Mouse (Mus musculus) neural tube, embryonic 13.5 days (tissue): ENCODE data around the gene Prpf4. TPM values are rescaled to one million over a fixed set of nuclear protein-coding genes. Genes with fewer than 3 reads are reported as not detected.

Experiments
- ATAC-seq: fragments of 200-750 bp; cut with Nextera tagmentation; 2 replicates; pipeline ENCODE4 v1.8.0; 2017; ENCODE audit warnings: low read depth, mild to moderate bottlenecking, moderate TSS enrichment, moderate library complexity
- H3K27ac ChIP-seq: fragments of 300-500 bp; sonication (generic); replicated peaks from 2 replicates; pipeline ENCODE4 v1.5.1; 2015; ENCODE audit warnings: moderate library complexity, mild to moderate bottlenecking, inconsistent platforms
- H3K27me3 ChIP-seq: fragments of 300-500 bp; sonication (generic); 2 replicates; pipeline ENCODE4 v1.6.1; 2015; ENCODE audit warnings: mild to moderate bottlenecking, inconsistent platforms
- H3K36me3 ChIP-seq: fragments of 300-500 bp; sonication (generic); 2 replicates; pipeline ENCODE4 v1.6.1; 2015; ENCODE audit warnings: mild to moderate bottlenecking, inconsistent platforms
- H3K4me1 ChIP-seq: fragments of 300-500 bp; sonication (generic); replicated peaks from 2 replicates; pipeline ENCODE4 v1.6.1; 2015; ENCODE audit warnings: inconsistent platforms
- H3K4me2 ChIP-seq: fragments of 300-500 bp; sonication (generic); 2 replicates; pipeline ENCODE4 v1.6.1; 2015; ENCODE audit warnings: inconsistent platforms, mild to moderate bottlenecking, moderate library complexity
- H3K4me3 ChIP-seq: fragments of 300-500 bp; sonication (generic); 2 replicates; pipeline ENCODE4 v1.5.1; 2015; ENCODE audit warnings: mild to moderate bottlenecking, inconsistent platforms
- H3K9ac ChIP-seq: fragments of 300-500 bp; sonication (generic); 2 replicates; pipeline ENCODE4 v1.6.1; 2015; ENCODE audit warnings: moderate library complexity, mild to moderate bottlenecking, inconsistent platforms
- H3K9me3 ChIP-seq: fragments of 300-500 bp; sonication (generic); 2 replicates; pipeline ENCODE4 v1.6.1; 2016; ENCODE audit warnings: inconsistent platforms
- WGBS: fragments of 180-500 bp; shearing (Covaris S2); methylation state at CpG from one replicate; pipeline ENCODE4 v1.1.7; 2015; 5-methylcytosine and 5-hydroxymethylcytosine counted together
- polyA plus RNA-seq: library from polyadenylated mRNA; unstranded; fragments of >200 nt; fragmentation: Nextera tagmentation; extraction: Ambion mirVana; gene quantifications from 2 replicates; pipeline ENCODE4 v1.2.1, GENCODE M21; 2015

The Prpf4 gene
- 17.1 and 17.9 TPM in 2 replicates for polyA plus RNA-seq

GRCm38 (mm10) chr4:62408601-62409282 lies at the start of gene Prpf4, which contains the start of gene Cdc26:
Gene Prpf4, plus strand, starts transcription at chr4:62408797.
Gene Cdc26, minus strand, starts transcription at chr4:62408642.
- WGBS: under 1% methylated on average over 39 of the region's 39 CpGs
- Histone ChIP-seq H3K9me3 (no peaks in the 10 kb centered on the region), H3K27ac (peak within 1 kb of the TSS; percentile 85), H3K4me2 (peak within 1 kb of the TSS; percentile 89), H3K9ac (peak within 1 kb of the TSS; percentile 85), H3K36me3 (peaks cover 30% of the 10 kb centered on the region), H3K4me1 (peaks cover 51% of the 10 kb centered on the region), H3K4me3 (peak within 1 kb of the TSS; percentile 82), H3K27me3 (no peaks in the 10 kb centered on the region)
- ATAC-seq: peak; percentile 99

GRCm38 (mm10) chr4:62359256-62359775 lies 49.3 kb upstream of the Prpf4 start:
- H3K4me3 ChIP-seq: peak overlapping the region; percentile 79
- H3K9me3 ChIP-seq: no peaks in the 10 kb centered on the region
- H3K36me3 ChIP-seq: peaks cover 3% of the 10 kb centered on the region; the same call in 1 of the 2 replicates
- H3K4me1 ChIP-seq: peaks cover 30% of the 10 kb centered on the region
- H3K27me3 ChIP-seq: no peaks in the 10 kb centered on the region
- ATAC-seq: no peak
- H3K9ac ChIP-seq: peak overlapping the region; percentile 80
- peak overlapping the region; percentile 84; the same call in 1 of the 2 replicates for H3K27ac ChIP-seq
- 55% methylated on average over 7 of the region's 7 CpGs for WGBS
- H3K4me2 ChIP-seq: peak overlapping the region; percentile 87

- peak; percentile 100 for ATAC-seq
- H3K4me3 ChIP-seq: peak within 1 kb of the TSS; percentile 79
- H3K9me3 ChIP-seq: no peaks in the 10 kb centered on the region
- H3K36me3 ChIP-seq: no peaks in the 10 kb centered on the region
- under 1% methylated on average over 48 of the region's 51 CpGs for WGBS
- peak within 1 kb of the TSS; percentile 85 for H3K9ac ChIP-seq
- peak within 1 kb of the TSS; percentile 87 for H3K4me2 ChIP-seq
- peak within 1 kb of the TSS; percentile 84 for H3K27ac ChIP-seq
- no peaks in the 10 kb centered on the region for H3K27me3 ChIP-seq
- peaks cover 30% of the 10 kb centered on the region for H3K4me1 ChIP-seq
Observed at GRCm38 (mm10) chr4:62360088-62360804, 48.4 kb upstream of the Prpf4 start, which contains the start of the genes Fkbp15 and Slc31a1. Gene Fkbp15, minus strand, starts transcription at chr4:62360548. Gene Slc31a1, plus strand, starts transcription at chr4:62360727.

- under 1% methylated on average over 22 of the region's 22 CpGs for WGBS
- peak overlapping the region; percentile 79 for H3K4me3 ChIP-seq
- H3K27me3 ChIP-seq: no peaks in the 10 kb centered on the region
- H3K4me2 ChIP-seq: peak overlapping the region; percentile 74
- ATAC-seq: peak; percentile 68
- no peaks in the 10 kb centered on the region for H3K36me3 ChIP-seq
- H3K9ac ChIP-seq: peak overlapping the region; percentile 85
- no peaks in the 10 kb centered on the region for H3K9me3 ChIP-seq
- peaks cover 30% of the 10 kb centered on the region for H3K4me1 ChIP-seq
- H3K27ac ChIP-seq: peak overlapping the region; percentile 77
Observed at GRCm38 (mm10) chr4:62360805-62361455, 47.7 kb upstream of the Prpf4 start.

GRCm38 (mm10) chr4:62361571-62361970 lies 47.0 kb upstream of the Prpf4 start:
- no peaks in the 10 kb centered on the region for H3K9me3 ChIP-seq
- no peaks in the 10 kb centered on the region for H3K36me3 ChIP-seq
- H3K9ac ChIP-seq: peak overlapping the region; percentile 85
- ATAC-seq: no peak
- H3K4me2 ChIP-seq: peak overlapping the region; percentile 74
- no peak overlapping the region for H3K27ac ChIP-seq
- no peaks in the 10 kb centered on the region for H3K27me3 ChIP-seq
- H3K4me1 ChIP-seq: peaks cover 30% of the 10 kb centered on the region
- H3K4me3 ChIP-seq: peak overlapping the region; percentile 79
- 48% methylated on average over 6 of the region's 6 CpGs for WGBS

GRCm38 (mm10) chr4:62361997-62362396 lies 46.6 kb upstream of the Prpf4 start:
- Histone ChIP-seq H3K27ac (no peak overlapping the region), H3K4me3 (peak overlapping the region; percentile 79), H3K4me1 (peaks cover 30% of the 10 kb centered on the region), H3K9me3 (no peaks in the 10 kb centered on the region), H3K27me3 (no peaks in the 10 kb centered on the region), H3K9ac (peak overlapping the region; percentile 85), H3K4me2 (peak overlapping the region; percentile 74), H3K36me3 (no peaks in the 10 kb centered on the region)
- no peak for ATAC-seq
- WGBS: 93% methylated on average over 1 of the region's 1 CpGs

- Histone ChIP-seq H3K4me1 (peaks cover 30% of the 10 kb centered on the region), H3K4me3 (no peak overlapping the region), H3K4me2 (peak overlapping the region; percentile 74), H3K9ac (no peak overlapping the region), H3K27me3 (no peaks in the 10 kb centered on the region), H3K27ac (no peak overlapping the region), H3K36me3 (no peaks in the 10 kb centered on the region), H3K9me3 (no peaks in the 10 kb centered on the region)
- no peak for ATAC-seq
- 93% methylated on average over 2 of the region's 2 CpGs for WGBS
Observed at GRCm38 (mm10) chr4:62362437-62362836, 46.2 kb upstream of the Prpf4 start.

GRCm38 (mm10) chr4:62364299-62364698 lies 44.3 kb upstream of the Prpf4 start:
- 96% methylated on average over 8 of the region's 8 CpGs for WGBS
- H3K4me1 ChIP-seq: peaks cover 22% of the 10 kb centered on the region

GRCm38 (mm10) chr4:62366291-62366690 lies 42.3 kb upstream of the Prpf4 start:
- no peak for ATAC-seq
- no peaks in the 10 kb centered on the region for H3K36me3 ChIP-seq
- no peak overlapping the region for H3K4me3 ChIP-seq
- no peaks in the 10 kb centered on the region for H3K27me3 ChIP-seq
- WGBS: 86% methylated on average over 4 of the region's 4 CpGs
- no peak overlapping the region for H3K9ac ChIP-seq
- H3K4me2 ChIP-seq: no peak overlapping the region
- H3K4me1 ChIP-seq: peaks cover 13% of the 10 kb centered on the region
- H3K27ac ChIP-seq: no peak overlapping the region
- no peaks in the 10 kb centered on the region for H3K9me3 ChIP-seq

More at GRCm38 (mm10) chr4:62364299-62364698, 44.3 kb upstream of the Prpf4 start:
- Histone ChIP-seq H3K27me3 (no peaks in the 10 kb centered on the region), H3K4me2 (no peak overlapping the region), H3K27ac (no peak overlapping the region), H3K36me3 (no peaks in the 10 kb centered on the region), H3K9me3 (no peaks in the 10 kb centered on the region), H3K4me3 (no peak overlapping the region), H3K9ac (no peak overlapping the region)
- ATAC-seq: no peak

GRCm38 (mm10) chr4:62367586-62367985 lies 41.0 kb upstream of the Prpf4 start:
- H3K9ac ChIP-seq: no peak overlapping the region
- no peak for ATAC-seq
- H3K4me2 ChIP-seq: no peak overlapping the region
- no peak overlapping the region for H3K4me3 ChIP-seq
- H3K27me3 ChIP-seq: no peaks in the 10 kb centered on the region
- 92% methylated on average over 6 of the region's 6 CpGs for WGBS
- no peaks in the 10 kb centered on the region for H3K9me3 ChIP-seq
- no peak overlapping the region for H3K27ac ChIP-seq
- peaks cover under 1% of the 10 kb centered on the region; the same call in 1 of the 2 replicates for H3K4me1 ChIP-seq
- H3K36me3 ChIP-seq: no peaks in the 10 kb centered on the region

- 83% methylated on average over 3 of the region's 3 CpGs for WGBS
- Histone ChIP-seq H3K36me3 (no peaks in the 10 kb centered on the region), H3K27ac (no peak overlapping the region), H3K9me3 (no peaks in the 10 kb centered on the region), H3K4me3 (no peak overlapping the region), H3K4me2 (no peak overlapping the region), H3K9ac (no peak overlapping the region), H3K4me1 (no peaks in the 10 kb centered on the region), H3K27me3 (no peaks in the 10 kb centered on the region)
- ATAC-seq: no peak
Observed at GRCm38 (mm10) chr4:62369091-62369490, 39.5 kb upstream of the Prpf4 start.
